Mouse (Mus musculus) neural tube, embryonic 15.5 days (tissue): ENCODE results near the gene Cercam. TPM values are rescaled to one million over a fixed set of nuclear protein-coding genes. Genes with fewer than 3 reads are reported as not detected.

Source experiments
- ATAC-seq: fragments of 200-750 bp; cut with Nextera tagmentation; 2 replicates; pipeline ENCODE4 v1.8.0; 2017; ENCODE audit warnings: mild to moderate bottlenecking, moderate TSS enrichment, moderate library complexity; ENCODE audit not compliant: low FRiP score
- H3K27ac ChIP-seq: fragments of 300-500 bp; sonication (generic); replicated peaks from 2 replicates; pipeline ENCODE4 v1.5.1; 2015; ENCODE audit warnings: mild to moderate bottlenecking, inconsistent platforms
- H3K27me3 ChIP-seq: fragments of 300-500 bp; sonication (generic); replicated peaks from 2 replicates; pipeline ENCODE4 v1.6.1; 2015; ENCODE audit warnings: inconsistent platforms
- H3K36me3 ChIP-seq: fragments of 300-500 bp; sonication (generic); 2 replicates; pipeline ENCODE4 v1.6.1; 2015; ENCODE audit warnings: inconsistent platforms
- H3K4me1 ChIP-seq: fragments of 300-500 bp; sonication (generic); 2 replicates; pipeline ENCODE4 v1.6.1; 2015; ENCODE audit warnings: inconsistent platforms
- H3K4me2 ChIP-seq: fragments of 300-500 bp; sonication (generic); 2 replicates; pipeline ENCODE4 v1.6.1; 2015; ENCODE audit warnings: inconsistent platforms, mild to moderate bottlenecking, moderate library complexity
- H3K4me3 ChIP-seq: fragments of 300-500 bp; sonication (generic); replicated peaks from 2 replicates; pipeline ENCODE4 v1.5.1; 2015; ENCODE audit warnings: mild to moderate bottlenecking, inconsistent platforms
- H3K9ac ChIP-seq: fragments of 300-500 bp; sonication (generic); replicated peaks from 2 replicates; pipeline ENCODE4 v1.6.1; 2015; ENCODE audit warnings: mild to moderate bottlenecking, inconsistent platforms
- H3K9me3 ChIP-seq: fragments of 300-500 bp; sonication (generic); replicated peaks from 2 replicates; pipeline ENCODE4 v1.6.1; 2016; ENCODE audit warnings: inconsistent platforms
- WGBS: fragments of 180-500 bp; shearing (Covaris S2); methylation state at CpG from one replicate; pipeline ENCODE4 v1.1.7; 2015; ENCODE audit warnings: mixed read lengths; 5-methylcytosine and 5-hydroxymethylcytosine counted together
- polyA plus RNA-seq: library from polyadenylated mRNA; unstranded; fragments of >200 nt; fragmentation: Nextera tagmentation; extraction: Ambion mirVana; gene quantifications from 2 replicates; pipeline ENCODE4 v1.2.1, GENCODE M21; 2015

Cercam gene
- polyA plus RNA-seq, 1 experiment from 2014 or later = 25.8 TPM

- no peaks in the 10 kb centered on the region for H3K9me3 ChIP-seq
- H3K4me3 ChIP-seq = no peak overlapping the region
- H3K27me3 ChIP-seq = no peaks in the 10 kb centered on the region
- H3K9ac ChIP-seq = no peak overlapping the region
- peaks cover 19% of the 10 kb centered on the region for H3K36me3 ChIP-seq
- H3K4me2 ChIP-seq = no peak overlapping the region
- H3K4me1 ChIP-seq = peaks cover 60% of the 10 kb centered on the region
- ATAC-seq = no peak
- H3K27ac ChIP-seq = no peak overlapping the region
- WGBS = 15% methylated on average over 9 of the region's 9 CpGs
Measured at GRCm38 (mm10) chr2:29843231-29844105, 25.5 kb upstream of the Cercam start.

DNA sequence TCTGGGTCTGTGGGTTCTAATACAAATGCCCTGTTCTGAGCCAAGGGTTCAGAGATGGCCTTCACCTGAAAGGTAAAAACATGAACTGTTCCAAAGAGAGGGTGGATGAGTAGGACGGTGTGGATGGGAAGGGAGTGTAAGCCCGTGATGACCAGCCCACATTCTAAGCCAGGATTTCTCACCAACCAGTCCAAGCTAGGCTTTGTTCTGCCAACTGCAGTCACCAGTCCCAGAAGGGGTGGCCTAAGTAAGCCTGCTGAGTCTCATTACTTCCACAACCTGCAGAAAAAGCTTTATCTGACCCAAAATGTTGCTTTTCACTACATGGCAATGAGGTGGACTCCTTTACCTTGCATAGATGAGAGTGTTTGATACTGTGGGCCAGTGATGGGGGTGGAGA lies 24.8 kb upstream of the Cercam start:
- H3K36me3 ChIP-seq = peaks cover 19% of the 10 kb centered on the region
- no peaks in the 10 kb centered on the region for H3K9me3 ChIP-seq
- ATAC-seq = no peak
- WGBS = 13% methylated on average over 2 of the region's 2 CpGs
- no peak overlapping the region for H3K4me3 ChIP-seq
- H3K4me2 ChIP-seq = peak overlapping the region; percentile 66
- peaks cover 61% of the 10 kb centered on the region for H3K4me1 ChIP-seq
- H3K9ac ChIP-seq = no peak overlapping the region
- peak overlapping the region; percentile 45; the same call in 1 of the 2 replicates for H3K27ac ChIP-seq
- no peaks in the 10 kb centered on the region for H3K27me3 ChIP-seq

GRCm38 (mm10) chr2:29844661-29845060 lies 24.3 kb upstream of the Cercam start:
- ATAC-seq = no peak
- H3K4me1 ChIP-seq = peaks cover 60% of the 10 kb centered on the region
- H3K4me3 ChIP-seq = peak overlapping the region; percentile 51
- no peaks in the 10 kb centered on the region for H3K27me3 ChIP-seq
- peaks cover 19% of the 10 kb centered on the region for H3K36me3 ChIP-seq
- H3K9me3 ChIP-seq = no peaks in the 10 kb centered on the region
- 8% methylated on average over 3 of the region's 3 CpGs for WGBS
- peak overlapping the region; percentile 66 for H3K4me2 ChIP-seq
- H3K27ac ChIP-seq = peak overlapping the region; percentile 84
- peak overlapping the region; percentile 69 for H3K9ac ChIP-seq

DNA sequence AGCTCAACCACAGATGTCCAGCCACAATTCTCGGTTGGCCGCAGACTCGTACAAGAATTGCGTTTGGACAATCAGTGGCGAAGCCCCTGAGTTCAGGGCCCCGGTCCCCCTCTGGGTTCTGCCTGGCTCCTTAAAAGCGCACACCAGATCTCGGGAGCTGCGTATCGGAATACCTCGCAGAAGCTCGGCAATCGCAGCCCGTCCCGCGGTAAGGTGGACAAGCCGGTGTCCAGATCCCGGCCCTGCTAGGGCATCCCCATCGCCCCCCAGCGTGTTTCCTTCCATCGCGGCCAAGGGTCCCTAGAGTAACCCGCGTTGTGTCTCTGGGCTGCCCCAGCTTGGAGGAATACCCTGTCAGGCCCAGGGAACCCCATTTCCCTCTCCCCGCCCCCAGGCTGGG lies 23.3 kb upstream of the Cercam start:
- Histone ChIP-seq H3K27me3 (no peaks in the 10 kb centered on the region), H3K36me3 (peaks cover 19% of the 10 kb centered on the region)

GRCm38 (mm10) chr2:29846061-29846853 lies 22.7 kb upstream of the Cercam start:
- WGBS = under 1% methylated on average over 46 of the region's 47 CpGs
- peaks cover 56% of the 10 kb centered on the region for H3K4me1 ChIP-seq
- ATAC-seq = peak; percentile 43
- peak overlapping the region; percentile 51 for H3K4me3 ChIP-seq
- H3K4me2 ChIP-seq = peak overlapping the region; percentile 66
- H3K9ac ChIP-seq = peak overlapping the region; percentile 69
- H3K27me3 ChIP-seq = no peaks in the 10 kb centered on the region
- peaks cover 19% of the 10 kb centered on the region for H3K36me3 ChIP-seq
- H3K9me3 ChIP-seq = no peaks in the 10 kb centered on the region
- peak overlapping the region; percentile 84 for H3K27ac ChIP-seq

More for the DNA sequence above, 23.3 kb upstream of the Cercam start:
- Histone ChIP-seq H3K27ac (peak overlapping the region; percentile 84), H3K4me1 (peaks cover 59% of the 10 kb centered on the region), H3K4me2 (peak overlapping the region; percentile 66), H3K9me3 (no peaks in the 10 kb centered on the region), H3K9ac (peak overlapping the region; percentile 69), H3K4me3 (peak overlapping the region; percentile 51)
- ATAC-seq = peak; percentile 12; the same call in 1 of the 2 replicates
- WGBS = 3% methylated on average over 25 of the region's 25 CpGs

GRCm38 (mm10) chr2:29846911-29847310 lies 22.1 kb upstream of the Cercam start:
- peaks cover 13% of the 10 kb centered on the region for H3K36me3 ChIP-seq
- no peak for ATAC-seq
- H3K9me3 ChIP-seq = no peaks in the 10 kb centered on the region
- peak overlapping the region; percentile 51 for H3K4me3 ChIP-seq
- H3K27ac ChIP-seq = peak overlapping the region; percentile 84
- WGBS = 17% methylated on average over 3 of the region's 3 CpGs
- no peaks in the 10 kb centered on the region for H3K27me3 ChIP-seq
- peak overlapping the region; percentile 66 for H3K4me2 ChIP-seq
- peak overlapping the region; percentile 69 for H3K9ac ChIP-seq
- H3K4me1 ChIP-seq = peaks cover 56% of the 10 kb centered on the region

DNA sequence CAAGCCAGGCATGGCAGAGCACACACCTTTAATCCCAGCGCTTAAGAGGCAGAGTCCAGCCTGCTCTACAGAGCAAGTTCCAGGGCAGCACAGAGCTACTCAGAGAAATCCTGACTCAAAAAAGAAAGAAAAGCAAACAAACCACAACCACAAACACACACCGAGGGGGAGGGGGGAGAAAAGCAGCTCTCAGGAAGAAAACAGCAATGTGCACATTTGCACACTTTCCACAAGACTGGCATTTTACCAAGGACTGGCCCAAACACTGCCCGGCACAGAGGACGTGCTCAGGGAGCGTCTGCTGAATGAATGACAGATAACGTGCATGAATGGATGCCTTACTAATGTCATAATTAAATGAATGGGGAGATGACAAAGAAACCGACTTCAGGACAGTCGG lies 19.9 kb upstream of the Cercam start:
- no peak for ATAC-seq
- Histone ChIP-seq H3K4me1 (peaks cover 56% of the 10 kb centered on the region), H3K27ac (no peak overlapping the region), H3K9ac (no peak overlapping the region), H3K9me3 (no peaks in the 10 kb centered on the region), H3K36me3 (no peaks in the 10 kb centered on the region), H3K4me3 (no peak overlapping the region), H3K27me3 (no peaks in the 10 kb centered on the region), H3K4me2 (no peak overlapping the region)
- 27% methylated on average over 8 of the region's 8 CpGs for WGBS

DNA sequence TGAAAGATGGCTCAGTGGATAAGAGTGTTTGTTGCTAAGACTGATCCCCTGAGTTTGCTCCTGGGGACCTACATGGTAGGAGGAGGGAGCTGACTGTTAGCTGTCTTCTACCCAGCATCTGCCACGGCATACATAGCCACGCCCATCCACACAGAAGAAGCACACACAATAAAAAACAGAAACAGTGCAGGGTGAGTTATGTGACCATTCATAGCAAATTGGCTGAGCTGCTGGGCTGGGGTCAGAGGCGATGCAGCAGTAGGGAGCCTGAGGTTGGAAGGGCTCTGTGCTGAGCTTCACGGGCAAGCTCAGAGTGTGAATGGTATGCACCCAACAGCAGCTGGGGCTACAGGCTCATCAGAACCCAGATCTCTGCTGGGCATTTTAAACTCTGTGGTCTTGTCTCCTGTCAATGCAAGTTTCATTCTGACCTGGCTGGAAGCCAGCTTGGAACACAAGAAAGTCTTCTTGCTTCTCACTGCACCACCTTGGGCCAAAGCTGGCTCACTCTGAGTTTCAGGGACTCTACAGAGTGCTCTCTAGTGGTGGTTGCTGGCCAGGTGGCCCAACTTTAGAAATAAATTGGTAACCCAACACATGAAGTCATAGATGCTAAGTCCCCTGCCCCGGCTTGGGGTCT lies 19.0 kb upstream of the Cercam start:
- Histone ChIP-seq H3K27me3 (no peaks in the 10 kb centered on the region), H3K4me1 (peaks cover 47% of the 10 kb centered on the region), H3K9ac (no peak overlapping the region), H3K9me3 (no peaks in the 10 kb centered on the region), H3K4me2 (no peak overlapping the region), H3K36me3 (no peaks in the 10 kb centered on the region), H3K27ac (no peak overlapping the region), H3K4me3 (no peak overlapping the region)
- ATAC-seq = no peak
- WGBS = 23% methylated on average over 5 of the region's 5 CpGs

- H3K36me3 ChIP-seq = no peaks in the 10 kb centered on the region
Measured at GRCm38 (mm10) chr2:29852957-29853485, 15.9 kb upstream of the Cercam start.

DNA sequence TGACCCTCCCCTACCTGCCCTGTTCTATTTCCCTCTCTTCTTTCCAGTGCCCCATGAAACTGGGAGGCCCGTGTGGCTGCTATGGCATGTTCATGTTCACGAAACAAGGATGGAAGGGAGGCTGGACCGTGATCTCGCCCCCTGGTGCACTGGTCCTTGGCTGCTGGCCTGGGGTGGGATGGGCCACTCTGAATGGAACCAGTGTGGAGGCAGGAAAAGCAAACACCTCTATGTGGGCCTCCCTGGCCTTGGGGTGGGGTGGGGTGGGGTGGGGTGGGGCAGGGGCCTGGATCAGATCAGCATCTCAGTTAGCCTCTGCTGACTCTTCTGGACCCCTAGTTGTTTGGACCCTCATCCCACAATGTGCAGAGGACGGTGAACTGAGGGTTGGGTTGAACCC lies 15.2 kb upstream of the Cercam start:
- Histone ChIP-seq H3K4me3 (no peak overlapping the region), H3K36me3 (no peaks in the 10 kb centered on the region), H3K4me1 (peaks cover 45% of the 10 kb centered on the region), H3K4me2 (no peak overlapping the region), H3K27ac (no peak overlapping the region), H3K9ac (no peak overlapping the region), H3K9me3 (no peaks in the 10 kb centered on the region), H3K27me3 (no peaks in the 10 kb centered on the region)
- no peak for ATAC-seq
- WGBS = 34% methylated on average over 5 of the region's 5 CpGs

More at GRCm38 (mm10) chr2:29852957-29853485, 15.9 kb upstream of the Cercam start:
- Histone ChIP-seq H3K9me3 (no peaks in the 10 kb centered on the region), H3K4me3 (no peak overlapping the region), H3K27me3 (no peaks in the 10 kb centered on the region), H3K27ac (0 out of 2 replicates have a peak overlapping the region, but pooled peaks have one; percentile 37), H3K9ac (no peak overlapping the region), H3K4me2 (no peak overlapping the region), H3K4me1 (peaks cover 45% of the 10 kb centered on the region)
- 3% methylated on average over 4 of the region's 4 CpGs for WGBS
- no peak for ATAC-seq

GRCm38 (mm10) chr2:29855585-29856210 lies 13.3 kb upstream of the Cercam start:
- Histone ChIP-seq H3K27ac (no peak overlapping the region), H3K27me3 (no peaks in the 10 kb centered on the region), H3K4me2 (no peak overlapping the region), H3K9me3 (no peaks in the 10 kb centered on the region), H3K9ac (no peak overlapping the region), H3K4me1 (peaks cover 29% of the 10 kb centered on the region), H3K36me3 (no peaks in the 10 kb centered on the region), H3K4me3 (no peak overlapping the region)
- WGBS = 28% methylated on average over 10 of the region's 10 CpGs
- no peak for ATAC-seq
